Mouse (Mus musculus) hindbrain, embryonic 16.5 days (tissue): ENCODE measurements around the gene Stam. TPM values are rescaled to one million over a fixed set of nuclear protein-coding genes. Genes with fewer than 3 reads are reported as not detected.
"Not testable (repeated sequence)": the region's sequence is repeated elsewhere in the genome, so short reads cannot be mapped to it uniquely, and the experiment has no call there.

Experiments
- ATAC-seq: fragments of 200-750 bp; cut with Nextera tagmentation; 2 replicates; pipeline ENCODE4 v1.8.0; 2017; ENCODE audit warnings: moderate TSS enrichment, moderate library complexity
- H3K27ac ChIP-seq: fragments of 300-500 bp; sonication (generic); 2 replicates; pipeline ENCODE4 v1.5.1; 2014; ENCODE audit warnings: low read depth, mild to moderate bottlenecking, control low read depth, low read length, moderate library complexity
- H3K27me3 ChIP-seq: fragments of 300-500 bp; sonication (generic); replicated peaks from 2 replicates; pipeline ENCODE4 v1.6.1; 2014; ENCODE audit warnings: low read length; ENCODE audit not compliant: control insufficient read depth, insufficient read depth
- H3K36me3 ChIP-seq: fragments of 300-500 bp; sonication (generic); 2 replicates; pipeline ENCODE4 v1.6.1; 2014; ENCODE audit warnings: mild to moderate bottlenecking, low read length, moderate library complexity, mixed read lengths; ENCODE audit not compliant: control insufficient read depth, insufficient read depth
- H3K4me1 ChIP-seq: fragments of 300-500 bp; sonication (generic); 2 replicates; pipeline ENCODE4 v1.6.1; 2014; ENCODE audit warnings: low read depth, low read length; ENCODE audit not compliant: control insufficient read depth, insufficient read depth
- H3K4me2 ChIP-seq: fragments of 300-500 bp; sonication (generic); 2 replicates; pipeline ENCODE4 v1.6.1; 2014; ENCODE audit warnings: mild to moderate bottlenecking, low read length, control low read depth, moderate library complexity
- H3K4me3 ChIP-seq: fragments of 300-500 bp; sonication (generic); 2 replicates; pipeline ENCODE4 v1.5.1; 2014; ENCODE audit warnings: mild to moderate bottlenecking, low read length, control low read depth, moderate library complexity
- H3K9ac ChIP-seq: fragments of 300-500 bp; sonication (generic); 2 replicates; pipeline ENCODE4 v1.6.1; 2014; ENCODE audit warnings: low read depth, mild to moderate bottlenecking, control low read depth, low read length, moderate library complexity
- H3K9me3 ChIP-seq: fragments of 300-500 bp; sonication (generic); 2 replicates; pipeline ENCODE4 v1.6.1; 2014; ENCODE audit warnings: mild to moderate bottlenecking, low read length, moderate library complexity; ENCODE audit not compliant: control insufficient read depth
- WGBS: fragments of 180-500 bp; shearing (Covaris S2); extraction: QIAGEN DNeasy Blood & Tissue Kit; methylation state at CpG from one replicate; pipeline ENCODE4 v1.1.7; 2014; 5-methylcytosine and 5-hydroxymethylcytosine counted together
- polyA plus RNA-seq: library from polyadenylated mRNA; unstranded; fragments of >200 nt; fragmentation: Nextera tagmentation; extraction: Ambion mirVana; gene quantifications from 2 replicates; pipeline ENCODE4 v1.2.1, GENCODE M21; 2015

The Stam gene
- polyA plus RNA-seq, 1 experiment from 2014 or later, result 129 TPM

- Histone ChIP-seq H3K4me2 (no peak overlapping the region), H3K4me3 (no peak overlapping the region), H3K9ac (no peak overlapping the region), H3K9me3 (no peaks in the 10 kb centered on the region), H3K27ac (no peak overlapping the region), H3K36me3 (no peaks in the 10 kb centered on the region), H3K27me3 (no peaks in the 10 kb centered on the region), H3K4me1 (no peaks in the 10 kb centered on the region)
- 80% methylated on average over 3 of the region's 3 CpGs for WGBS
- peak; percentile 69 for ATAC-seq
Measured at GRCm38 (mm10) chr2:14165618-14166344, 91.9 kb downstream of the Stam start.

- H3K4me2 ChIP-seq, result no peak overlapping the region
- H3K27me3 ChIP-seq, result no peaks in the 10 kb centered on the region
- no peak for ATAC-seq
- no peaks in the 10 kb centered on the region for H3K36me3 ChIP-seq
- no peak overlapping the region for H3K27ac ChIP-seq
- no peak overlapping the region for H3K9ac ChIP-seq
- H3K4me3 ChIP-seq, result no peak overlapping the region
- no peaks in the 10 kb centered on the region for H3K4me1 ChIP-seq
- H3K9me3 ChIP-seq, result no peaks in the 10 kb centered on the region
Measured at GRCm38 (mm10) chr2:14167721-14168120, 93.8 kb downstream of the Stam start.

GRCm38 (mm10) chr2:14174334-14174733, 100.4 kb downstream of the Stam start, which contains the start of gene Tmem236:
Gene Tmem236 (plus strand): TSS chr2:14174523.
- no peak for ATAC-seq

GRCm38 (mm10) chr2:14176460-14177193, 102.7 kb downstream of the Stam start:
- Histone ChIP-seq H3K9ac (no peak overlapping the region), H3K9me3 (no peaks in the 10 kb centered on the region), H3K4me1 (no peaks in the 10 kb centered on the region), H3K36me3 (no peaks in the 10 kb centered on the region), H3K4me2 (no peak overlapping the region), H3K4me3 (no peak overlapping the region), H3K27ac (no peak overlapping the region), H3K27me3 (no peaks in the 10 kb centered on the region)
- no peak for ATAC-seq
- 85% methylated on average over 2 of the region's 2 CpGs for WGBS

More at GRCm38 (mm10) chr2:14174334-14174733, 100.4 kb downstream of the Stam start, which contains the start of gene Tmem236:
- Histone ChIP-seq H3K27ac (no peak within 1 kb of the TSS), H3K9ac (no peak within 1 kb of the TSS), H3K4me3 (no peak within 1 kb of the TSS), H3K27me3 (no peaks in the 10 kb centered on the region), H3K36me3 (no peaks in the 10 kb centered on the region), H3K4me1 (no peaks in the 10 kb centered on the region), H3K9me3 (no peaks in the 10 kb centered on the region), H3K4me2 (no peak within 1 kb of the TSS)
- 68% methylated on average over 3 of the region's 3 CpGs for WGBS

- H3K4me1 ChIP-seq, result no peaks in the 10 kb centered on the region
- no peak for ATAC-seq
- H3K9me3 ChIP-seq, result no peaks in the 10 kb centered on the region
- H3K27me3 ChIP-seq, result no peaks in the 10 kb centered on the region
- no peak overlapping the region for H3K4me2 ChIP-seq
- H3K27ac ChIP-seq, result no peak overlapping the region
- H3K36me3 ChIP-seq, result no peaks in the 10 kb centered on the region
- H3K4me3 ChIP-seq, result no peak overlapping the region
- no peak overlapping the region for H3K9ac ChIP-seq
Measured at GRCm38 (mm10) chr2:14184375-14184774, 110.5 kb downstream of the Stam start.

- Histone ChIP-seq H3K27ac (no peak overlapping the region), H3K27me3 (no peaks in the 10 kb centered on the region), H3K4me2 (no peak overlapping the region), H3K9ac (no peak overlapping the region), H3K9me3 (no peaks in the 10 kb centered on the region), H3K4me3 (no peak overlapping the region), H3K4me1 (no peaks in the 10 kb centered on the region), H3K36me3 (no peaks in the 10 kb centered on the region)
- ATAC-seq, result no peak
- 88% methylated on average over 4 of the region's 4 CpGs for WGBS
Measured at GRCm38 (mm10) chr2:14190684-14191083, 116.8 kb downstream of the Stam start.

GRCm38 (mm10) chr2:14191601-14192000, 117.7 kb downstream of the Stam start:
- no peaks in the 10 kb centered on the region for H3K27me3 ChIP-seq
- ATAC-seq, result no peak
- no peak overlapping the region for H3K27ac ChIP-seq
- WGBS, result 89% methylated on average over 4 of the region's 4 CpGs
- H3K4me3 ChIP-seq, result no peak overlapping the region
- H3K36me3 ChIP-seq, result no peaks in the 10 kb centered on the region
- H3K4me1 ChIP-seq, result no peaks in the 10 kb centered on the region
- H3K9me3 ChIP-seq, result no peaks in the 10 kb centered on the region
- H3K4me2 ChIP-seq, result no peak overlapping the region
- no peak overlapping the region for H3K9ac ChIP-seq

GRCm38 (mm10) chr2:14192046-14192445, 118.1 kb downstream of the Stam start:
- Histone ChIP-seq H3K27ac (no peak overlapping the region), H3K4me2 (no peak overlapping the region), H3K27me3 (no peaks in the 10 kb centered on the region), H3K4me3 (no peak overlapping the region), H3K36me3 (no peaks in the 10 kb centered on the region), H3K9me3 (no peaks in the 10 kb centered on the region), H3K9ac (no peak overlapping the region), H3K4me1 (no peaks in the 10 kb centered on the region)
- ATAC-seq, result no peak
- WGBS, result 83% methylated on average over 6 of the region's 6 CpGs

- H3K9ac ChIP-seq, result not testable (repeated sequence)
- WGBS, result no CpG with 5 or more reads among the region's 2 CpGs
Measured at GRCm38 (mm10) chr2:14198325-14198903, 124.5 kb downstream of the Stam start.

More at GRCm38 (mm10) chr2:14198325-14198903, 124.5 kb downstream of the Stam start:
- not testable (repeated sequence) for H3K4me2 ChIP-seq, H3K4me3 ChIP-seq, H3K36me3 ChIP-seq, H3K27me3 ChIP-seq, H3K9me3 ChIP-seq, ATAC-seq, H3K4me1 ChIP-seq, H3K27ac ChIP-seq
